Mouse (Mus musculus): ENCODE data around the gene Ppp2r5e. TPM values are rescaled to one million over a fixed set of nuclear protein-coding genes. Genes with fewer than 3 reads are reported as not detected.
"Not testable (repeated sequence)": the region's sequence is repeated elsewhere in the genome, so short reads cannot be mapped to it uniquely, and the experiment has no call there.

Gene Ppp2r5e
- polyA plus RNA-seq, 1 experiment from 2014 or later: 17.0 TPM

DNA sequence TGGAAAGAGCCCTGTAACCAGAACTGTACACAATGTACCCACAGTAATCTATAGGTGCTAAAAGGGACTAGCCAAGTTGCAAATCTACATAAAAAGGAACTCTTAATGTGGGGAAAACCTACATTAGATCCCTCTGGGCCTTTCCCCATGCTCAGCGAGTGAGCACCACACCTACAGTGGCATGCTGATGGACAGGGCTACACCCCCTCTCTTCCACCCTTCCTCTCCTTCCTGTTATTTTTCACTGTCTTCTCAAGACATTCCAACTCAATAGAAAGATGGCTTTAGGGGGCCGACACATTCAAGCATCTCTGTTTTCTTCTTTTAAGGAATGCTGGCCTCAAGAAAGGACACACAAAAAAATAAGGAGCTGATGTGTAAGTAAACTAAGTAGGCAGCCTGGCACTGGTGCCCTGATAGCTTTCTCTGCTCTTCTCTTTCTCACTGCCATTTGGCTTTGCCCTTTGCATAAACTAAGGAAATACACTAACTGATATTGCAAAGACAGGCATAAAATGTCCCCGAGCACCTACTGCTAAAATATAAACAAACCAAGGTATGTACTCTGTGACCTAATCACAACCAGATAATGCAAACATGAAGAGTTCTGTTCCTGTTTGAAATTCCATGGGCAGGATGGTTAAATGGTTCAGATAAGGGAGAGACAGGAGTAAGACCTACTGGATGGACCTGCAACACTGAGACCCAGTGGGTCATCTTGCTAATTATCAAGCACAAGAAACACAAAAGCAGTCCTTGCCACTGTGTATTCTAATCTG lies 103.3 kb downstream of the Ppp2r5e start:
- DNase-seq (ENCODE audit: low spot score): no peak

- DNase-seq (ENCODE audit: low spot score): not testable (repeated sequence)
These were observed 103.9 kb downstream of the Ppp2r5e start for GRCm38 (mm10) chr12:75492148-75492547.

DNA sequence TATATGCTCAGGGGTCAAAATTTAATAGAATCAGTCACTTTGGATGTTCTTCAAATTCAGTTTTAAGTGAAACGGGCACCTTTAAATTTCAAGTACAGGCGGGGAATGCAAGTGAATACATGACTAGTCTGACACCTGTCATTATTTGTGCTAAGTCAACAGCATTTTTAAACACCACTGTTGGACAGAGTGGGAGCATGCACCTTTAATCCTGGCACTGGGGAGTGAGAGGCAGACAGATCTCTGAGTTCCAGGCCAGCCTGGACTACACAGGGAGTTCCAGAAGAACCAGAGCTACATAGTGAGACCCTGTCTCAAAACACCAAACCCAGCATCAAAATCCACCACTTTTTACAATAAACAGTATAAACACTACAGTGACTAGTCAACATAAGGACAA lies 108.5 kb downstream of the Ppp2r5e start:
- no peak for DNase-seq (ENCODE audit: low spot score)

DNA sequence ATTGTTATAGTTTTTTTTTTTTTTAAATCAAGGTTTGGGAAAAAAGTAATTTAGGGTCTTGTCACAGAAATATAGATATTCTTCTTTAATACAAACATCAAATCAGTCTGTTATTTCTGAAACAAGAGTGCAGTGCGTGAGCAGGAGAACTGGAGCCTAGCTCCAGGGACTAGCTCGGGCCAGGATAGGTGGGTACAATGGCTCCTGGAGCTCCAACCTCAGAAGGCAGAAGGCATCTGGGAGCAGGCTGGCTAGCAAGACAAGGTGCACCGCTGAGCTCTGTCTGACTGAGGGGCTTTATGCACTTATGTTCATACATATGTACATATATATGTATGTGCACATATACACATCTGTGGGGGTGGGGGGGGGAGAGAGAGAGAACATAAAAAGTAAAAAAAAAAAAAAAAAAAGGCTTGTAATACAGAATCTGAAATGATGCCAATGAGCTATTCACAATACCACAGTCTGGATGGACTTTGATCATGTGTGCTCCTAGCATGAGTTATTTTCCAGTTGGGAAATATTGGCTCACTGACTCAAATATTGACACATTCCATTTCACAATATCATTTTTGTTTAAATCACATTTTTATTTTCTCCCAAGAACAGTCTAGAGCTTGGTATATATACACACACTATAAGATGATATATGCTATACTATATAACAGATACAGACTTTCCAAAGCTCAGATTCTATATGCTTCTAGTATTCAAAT lies 109.3 kb downstream of the Ppp2r5e start:
- no peak for DNase-seq (ENCODE audit: low spot score)

- DNase-seq (ENCODE audit: low spot score): no peak
These were observed 113.3 kb downstream of the Ppp2r5e start for GRCm38 (mm10) chr12:75482781-75483180.

GRCm38 (mm10) chr12:75482015-75482414 lies 114.0 kb downstream of the Ppp2r5e start:
- DNase-seq (ENCODE audit: low spot score): no peak

GRCm38 (mm10) chr12:75480031-75480430 lies 116.0 kb downstream of the Ppp2r5e start:
- no peak for DNase-seq (ENCODE audit: low spot score)

GRCm38 (mm10) chr12:75479375-75479898 lies 116.6 kb downstream of the Ppp2r5e start:
- DNase-seq (ENCODE audit: low spot score): no peak

DNA sequence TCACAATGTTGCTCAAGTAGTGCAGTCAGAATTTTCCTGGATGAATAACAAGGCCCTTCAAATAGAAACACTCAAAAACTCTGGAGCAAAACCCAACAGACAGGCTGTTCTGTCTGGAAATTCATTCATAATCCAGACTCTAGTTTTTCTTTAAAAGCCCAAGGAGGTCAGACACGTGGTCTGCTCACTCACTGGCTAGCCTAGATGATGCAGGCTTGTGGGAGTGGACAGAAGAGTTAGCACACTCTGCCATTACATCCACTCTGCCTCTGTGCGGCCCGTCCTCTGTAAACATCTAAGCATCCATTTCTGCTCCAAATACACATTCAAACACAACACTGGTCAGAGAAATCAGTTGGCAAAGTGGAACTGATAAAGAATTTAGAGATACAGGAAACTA lies 117.4 kb downstream of the Ppp2r5e start:
- no peak for DNase-seq (ENCODE audit: low spot score)

DNA sequence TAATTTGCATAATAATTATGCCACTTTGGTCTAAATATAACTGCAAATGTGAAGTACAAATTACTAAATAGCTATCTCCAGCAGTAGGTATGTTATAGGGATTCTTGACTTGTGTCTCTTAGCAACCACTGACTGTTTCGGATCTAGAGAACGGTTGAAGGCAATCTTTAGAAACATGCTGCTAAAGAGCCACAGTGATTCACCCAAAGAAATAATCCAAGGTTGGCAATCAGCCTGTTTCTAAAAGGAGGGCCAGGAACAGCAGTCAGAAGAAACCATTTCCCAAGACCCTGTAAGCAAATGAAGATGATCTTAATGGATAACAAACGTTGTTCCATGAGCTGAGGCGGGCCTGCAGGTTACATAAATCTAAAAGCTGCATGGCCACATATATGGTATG lies 117.9 kb downstream of the Ppp2r5e start:
- no peak for DNase-seq (ENCODE audit: low spot score)

- no peak for DNase-seq (ENCODE audit: low spot score)
These were observed 123.0 kb downstream of the Ppp2r5e start for GRCm38 (mm10) chr12:75473021-75473420.

DNA sequence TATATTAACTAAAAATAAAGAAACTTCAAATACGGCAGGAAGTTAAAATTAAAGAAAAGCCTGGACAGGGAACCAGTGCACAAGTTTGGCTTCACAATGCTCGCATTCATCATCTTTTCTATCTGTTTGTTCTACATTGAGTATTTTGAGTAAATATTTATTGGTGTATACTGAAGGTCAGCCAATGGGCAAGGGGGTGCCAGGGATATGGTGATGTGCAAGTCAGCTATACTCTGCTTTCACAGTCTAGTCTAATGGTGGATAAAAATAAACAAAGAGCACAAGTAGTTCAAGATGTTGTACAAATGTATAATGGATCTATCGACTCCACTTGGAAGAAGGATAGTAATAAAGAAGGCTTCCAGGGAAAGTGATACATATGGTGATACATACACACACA lies 123.9 kb downstream of the Ppp2r5e start:
- no peak for DNase-seq (ENCODE audit: low spot score)

- DNase-seq (ENCODE audit: low spot score): no peak
These were observed 128.2 kb downstream of the Ppp2r5e start for GRCm38 (mm10) chr12:75467814-75468213.

GRCm38 (mm10) chr12:75467127-75467526 lies 128.9 kb downstream of the Ppp2r5e start:
- no peak for DNase-seq (ENCODE audit: low spot score)

- DNase-seq (ENCODE audit: low spot score): no peak
These were observed 129.8 kb downstream of the Ppp2r5e start for GRCm38 (mm10) chr12:75466206-75466605.

- DNase-seq (ENCODE audit: low spot score): peak; percentile 17
These were observed 131.9 kb downstream of the Ppp2r5e start for GRCm38 (mm10) chr12:75464016-75464769.

GRCm38 (mm10) chr12:75460561-75460960 lies 135.5 kb downstream of the Ppp2r5e start:
- no peak for DNase-seq (ENCODE audit: low spot score)

DNA sequence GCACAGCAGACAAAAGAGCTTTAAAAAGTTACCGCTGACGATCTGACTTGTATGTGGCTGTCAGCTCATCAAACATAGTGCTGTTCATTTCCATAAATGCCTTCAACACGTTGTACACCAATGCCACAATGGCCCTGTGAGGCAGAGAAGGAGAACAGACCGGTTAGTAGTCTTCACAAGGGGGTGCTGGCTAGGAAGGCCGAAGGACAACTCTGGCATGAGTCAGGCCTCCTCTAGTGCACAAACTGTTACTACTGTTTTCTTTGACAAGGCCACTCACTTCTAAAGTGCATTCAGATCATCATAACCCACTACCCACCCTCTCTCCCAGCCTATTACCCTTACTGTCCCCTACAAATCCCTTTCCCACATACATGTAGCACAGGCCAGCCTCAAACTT lies 136.4 kb downstream of the Ppp2r5e start:
- no peak for DNase-seq (ENCODE audit: low spot score)

DNA sequence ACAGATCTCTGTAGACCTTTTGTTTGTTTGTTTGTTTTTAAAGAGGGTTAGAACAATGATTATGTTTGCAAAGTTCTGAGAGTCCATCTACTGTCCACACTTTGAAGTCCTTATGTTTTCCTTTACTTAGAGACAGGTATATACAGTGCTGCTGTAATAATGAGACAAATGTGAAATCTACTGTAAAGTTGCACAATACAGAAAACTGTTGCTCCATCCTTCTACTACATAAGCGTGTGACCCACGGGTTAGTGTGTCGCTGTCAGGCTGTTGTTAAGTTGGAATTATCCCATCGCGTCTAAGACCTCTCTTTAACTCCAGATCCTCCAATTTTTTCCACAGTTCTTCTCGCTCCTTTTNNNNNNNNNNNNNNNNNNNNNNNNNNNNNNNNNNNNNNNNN lies 142.6 kb downstream of the Ppp2r5e start:
- no peak for DNase-seq (ENCODE audit: low spot score)

GRCm38 (mm10) chr12:75453027-75453426 lies 143.0 kb downstream of the Ppp2r5e start:
- peak; percentile 30 for DNase-seq (ENCODE audit: low spot score)

GRCm38 (mm10) chr12:75450592-75450991 lies 145.5 kb downstream of the Ppp2r5e start:
- DNase-seq (ENCODE audit: low spot score): no peak

- DNase-seq (ENCODE audit: low spot score): peak; percentile 48
These were observed 146.0 kb downstream of the Ppp2r5e start for GRCm38 (mm10) chr12:75450011-75450410.
